Mouse (Mus musculus) liver, adult 2 months (tissue): ENCODE measurements around the gene Slc46a1.

Experiments
- CTCF ChIP-seq: fragments of 200-500 bp; IDR thresholded peaks from 2 replicates; pipeline ENCODE4 v1.5.1; 2011; ENCODE audit warnings: low read depth, low read length, control low read depth
- POLR2A ChIP-seq: fragments of 200-500 bp; IDR thresholded peaks from 2 replicates; pipeline ENCODE4 v1.6.1; 2011; ENCODE audit warnings: low read length, control low read depth; ENCODE audit not compliant: insufficient read depth; ENCODE audit errors: extremely low read depth

DNA sequence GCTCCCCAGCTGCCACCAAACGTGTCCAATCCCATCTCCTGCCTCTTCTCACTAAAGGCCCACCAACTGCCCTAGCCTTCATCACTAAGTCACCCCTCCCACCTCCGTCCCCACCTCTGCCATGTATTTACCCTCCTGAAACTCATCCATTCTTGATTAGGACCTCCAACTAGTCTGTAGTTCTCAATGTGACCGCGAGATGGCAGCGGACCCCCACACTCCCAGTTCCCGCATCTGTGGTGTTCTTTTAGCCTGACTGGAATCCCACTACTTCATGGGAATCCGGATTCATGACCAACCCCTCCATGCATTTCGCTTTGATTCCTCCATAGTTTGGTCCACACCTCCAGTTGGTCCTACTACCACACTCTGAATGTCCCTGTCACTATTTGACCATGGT lies 22.7 kb downstream of the Slc46a1 start:
- peak; percentile 93 for TF ChIP-seq CTCF
- no peak for TF ChIP-seq POLR2A
